Mouse (Mus musculus) E14TG2a.4 (cell line): ENCODE results near the gene Hpd.

Source experiments
- CTCF ChIP-seq: conservative IDR thresholded peaks from 2 replicates; pipeline ENCODE4 v1.5.1; 2014; ENCODE audit warnings: low read length
- NANOG ChIP-seq: IDR thresholded peaks from 2 replicates; pipeline ENCODE4 v1.6.1; 2014; ENCODE audit warnings: borderline replicate concordance, low read length, mixed read lengths
- POU5F1 ChIP-seq: IDR thresholded peaks from 2 replicates; pipeline ENCODE4 v1.6.1; 2014; ENCODE audit warnings: low read length, borderline replicate concordance

- TF ChIP-seq CTCF (no peak), POU5F1 (no peak), NANOG (no peak)
Observed at GRCm38 (mm10) chr5:123181536-123181935, 991 bp downstream of the Hpd start.
